Mouse (Mus musculus): Measurements from ENCODE around the gene Sema3g. TPM values are rescaled to one million over a fixed set of nuclear protein-coding genes. Genes with fewer than 3 reads are reported as not detected.

Sema3g gene
- 3.6 and 5.9 TPM in 2 replicates for polyA plus RNA-seq (2012; rRNA removed)

DNA sequence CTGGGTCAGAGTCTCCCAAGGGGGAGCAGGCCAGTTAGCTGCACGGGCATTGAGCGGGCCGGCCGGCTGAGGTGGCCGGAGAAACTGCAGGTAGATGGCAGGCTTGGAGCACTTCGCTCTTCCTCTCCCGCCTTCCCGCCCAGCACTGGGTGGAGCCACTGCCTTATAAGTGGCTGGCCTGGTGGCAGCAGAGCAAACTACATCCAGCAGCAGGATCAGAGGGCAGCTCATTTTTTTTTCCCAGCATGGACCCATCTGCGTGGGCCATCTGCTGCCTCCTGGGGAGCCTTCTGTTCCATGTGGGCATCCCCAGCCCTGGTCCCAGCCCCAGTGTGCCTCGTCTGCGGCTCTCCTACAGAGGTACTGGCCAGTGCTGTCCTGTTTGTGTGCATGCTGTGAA lies at the start of gene Sema3g:
Sema3g (plus strand) TSS at position 195 of the 400 bp plus-strand sequence.
- no peak for DNase-seq (ENCODE audit: low spot score)

- no peak for DNase-seq (ENCODE audit: low spot score)
Measured at GRCm38 (mm10) chr14:31168425-31168824, 49.2 kb upstream of the Sema3g start, which contains the start of gene Stab1. Gene Stab1, minus strand, starts transcription at chr14:31168641.

- no peak for DNase-seq (ENCODE audit: low spot score)
Measured at GRCm38 (mm10) chr14:31169508-31169907, 48.2 kb upstream of the Sema3g start.

DNA sequence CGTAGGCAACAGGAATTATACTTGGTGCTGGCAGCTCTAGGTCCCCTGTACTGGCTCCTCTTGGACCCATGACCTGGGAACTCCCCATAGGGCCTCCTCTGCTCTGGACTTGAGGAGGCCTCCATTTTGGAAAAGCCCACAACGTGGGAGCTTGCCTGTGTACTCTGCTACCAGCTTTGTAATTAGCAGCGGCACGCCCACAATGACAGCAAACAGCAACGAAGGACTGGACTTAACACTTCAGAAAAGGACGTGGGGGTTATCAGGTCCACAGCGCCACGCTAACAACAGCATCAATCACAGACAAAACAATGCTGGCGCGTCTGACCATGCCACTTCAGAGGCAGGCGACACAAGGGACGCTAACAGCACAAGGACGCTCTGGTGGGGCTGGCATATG lies 46.7 kb upstream of the Sema3g start:
- no peak for DNase-seq (ENCODE audit: low spot score)

GRCm38 (mm10) chr14:31171386-31171785 lies 46.3 kb upstream of the Sema3g start:
- no peak for DNase-seq (ENCODE audit: low spot score)

- DNase-seq (ENCODE audit: low spot score): no peak
Measured at GRCm38 (mm10) chr14:31171821-31172220, 45.8 kb upstream of the Sema3g start.

GRCm38 (mm10) chr14:31172781-31173455 lies 44.7 kb upstream of the Sema3g start:
- no peak for DNase-seq (ENCODE audit: low spot score)

GRCm38 (mm10) chr14:31173537-31173936 lies 44.1 kb upstream of the Sema3g start:
- no peak for DNase-seq (ENCODE audit: low spot score)

- DNase-seq (ENCODE audit: low spot score): no peak
Measured at GRCm38 (mm10) chr14:31177287-31177686, 40.4 kb upstream of the Sema3g start.

- DNase-seq (ENCODE audit: low spot score): no peak
Measured at GRCm38 (mm10) chr14:31177715-31178114, 39.9 kb upstream of the Sema3g start.

DNA sequence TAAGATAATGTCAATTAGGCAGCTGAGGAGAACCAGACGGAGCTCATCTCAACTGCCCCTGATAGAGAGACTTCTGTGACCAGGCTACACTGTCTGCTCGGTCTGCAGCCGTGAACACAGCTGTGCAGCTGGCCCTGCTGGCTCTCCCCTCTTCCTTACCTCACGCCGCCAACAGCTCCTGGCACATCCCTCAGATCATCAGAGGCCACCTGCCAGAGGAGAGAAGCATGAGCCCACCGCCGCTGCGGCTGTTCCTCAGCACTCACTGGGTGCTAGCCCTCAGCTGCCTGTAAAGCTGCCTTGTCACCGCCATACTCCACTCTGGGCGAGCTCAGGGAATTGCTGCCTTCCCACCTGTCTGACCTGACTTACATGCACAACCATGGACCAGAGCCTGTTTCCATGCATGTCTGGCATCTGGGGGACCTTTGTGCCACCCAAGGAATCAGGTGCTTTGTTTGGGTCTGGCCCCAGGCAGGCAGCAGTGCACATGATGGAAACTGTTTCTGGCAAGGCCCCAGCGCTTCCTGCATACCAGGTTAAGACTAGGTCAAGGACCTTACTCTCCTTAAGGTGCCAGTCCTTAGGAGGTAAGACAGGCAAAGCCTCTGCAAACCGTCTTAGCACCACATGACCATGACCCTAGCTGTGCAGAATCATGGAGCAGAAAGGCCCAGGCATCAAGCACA lies 37.8 kb upstream of the Sema3g start:
- no peak for DNase-seq (ENCODE audit: low spot score)

GRCm38 (mm10) chr14:31181512-31181911 lies 36.1 kb upstream of the Sema3g start:
- DNase-seq (ENCODE audit: low spot score): no peak

- DNase-seq (ENCODE audit: low spot score): no peak
Measured at GRCm38 (mm10) chr14:31182786-31183290, 34.8 kb upstream of the Sema3g start.

- DNase-seq (ENCODE audit: low spot score): no peak
Measured at GRCm38 (mm10) chr14:31183541-31183940, 34.1 kb upstream of the Sema3g start.

DNA sequence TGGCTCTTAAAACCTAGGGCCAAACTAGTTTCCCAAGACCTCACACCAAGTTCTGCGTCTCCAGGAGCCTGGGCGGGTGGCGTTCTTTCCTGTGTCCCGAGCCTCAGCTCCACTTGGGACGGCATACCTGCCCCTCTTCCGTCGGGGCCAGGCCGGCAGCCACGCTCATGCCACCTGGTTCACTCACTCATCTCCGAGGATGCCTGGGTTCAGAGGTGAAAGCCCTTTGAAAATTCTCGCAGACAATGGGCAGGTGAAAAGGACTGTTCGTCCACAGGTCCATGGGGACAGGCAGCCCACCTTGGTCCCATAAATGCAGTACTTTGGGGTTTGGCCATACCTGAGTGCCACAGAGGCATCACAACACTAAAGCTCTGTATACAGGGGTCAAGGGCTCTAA lies 33.5 kb upstream of the Sema3g start:
- no peak for DNase-seq (ENCODE audit: low spot score)

DNA sequence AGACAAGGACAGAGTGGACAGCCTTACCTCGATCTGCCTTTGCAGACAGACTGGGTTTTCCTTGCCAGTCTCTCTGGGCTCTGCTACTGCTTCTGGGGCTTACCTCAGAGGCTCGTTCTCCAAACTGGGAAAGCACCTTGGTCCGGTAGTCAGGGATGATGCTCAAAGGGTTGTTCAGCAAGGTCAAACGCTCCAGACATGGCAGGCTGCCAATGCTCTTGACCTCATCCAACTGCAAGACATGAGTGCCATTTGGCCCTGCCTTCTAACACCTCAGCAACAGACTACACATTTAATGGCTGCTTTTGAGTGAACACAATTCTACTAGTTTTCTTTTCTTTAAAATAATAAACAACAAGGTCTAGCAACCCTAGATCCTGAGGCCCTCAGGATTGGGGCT lies 31.0 kb upstream of the Sema3g start:
- no peak for DNase-seq (ENCODE audit: low spot score)

- no peak for DNase-seq (ENCODE audit: low spot score)
Measured at GRCm38 (mm10) chr14:31188771-31189181, 28.9 kb upstream of the Sema3g start.

DNA sequence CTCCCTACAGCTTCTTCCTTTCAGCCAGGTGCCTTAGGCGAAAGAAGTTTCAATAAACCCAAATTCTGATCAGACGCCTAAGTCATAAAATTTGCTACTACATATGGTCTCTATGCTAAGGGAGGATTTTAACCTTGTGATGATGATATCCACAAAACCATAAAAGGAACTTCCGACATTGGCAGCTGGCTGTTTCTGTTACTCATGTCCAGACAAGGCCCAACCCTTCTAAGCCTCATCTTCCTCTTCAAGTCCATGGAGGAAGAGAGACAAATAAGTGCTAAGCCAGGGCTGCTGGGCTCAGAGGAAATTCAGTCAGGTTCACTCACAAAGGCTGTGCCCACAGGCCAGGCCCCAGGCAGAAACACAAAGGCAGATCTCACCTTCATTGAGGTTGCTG lies 28.3 kb upstream of the Sema3g start:
- DNase-seq (ENCODE audit: low spot score): no peak

DNA sequence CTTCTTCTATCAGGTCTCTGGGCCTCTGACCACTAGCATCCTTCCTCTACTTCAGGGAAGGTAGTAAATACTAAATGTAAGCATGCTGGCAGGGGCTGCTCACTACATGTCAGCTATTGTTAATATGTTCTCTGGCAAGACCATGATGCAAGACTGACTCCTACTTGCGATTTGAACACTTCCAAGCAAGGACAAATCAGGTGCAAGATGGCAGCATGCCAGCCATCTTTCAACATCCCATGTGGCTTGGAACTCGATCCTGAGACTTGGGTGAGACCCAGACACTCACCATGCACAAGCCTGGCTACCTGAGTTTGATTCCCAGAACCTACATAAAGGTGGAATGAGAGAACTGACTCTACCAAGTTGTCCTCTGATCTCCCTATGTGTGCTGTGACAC lies 25.7 kb upstream of the Sema3g start:
- DNase-seq (ENCODE audit: low spot score): no peak

DNA sequence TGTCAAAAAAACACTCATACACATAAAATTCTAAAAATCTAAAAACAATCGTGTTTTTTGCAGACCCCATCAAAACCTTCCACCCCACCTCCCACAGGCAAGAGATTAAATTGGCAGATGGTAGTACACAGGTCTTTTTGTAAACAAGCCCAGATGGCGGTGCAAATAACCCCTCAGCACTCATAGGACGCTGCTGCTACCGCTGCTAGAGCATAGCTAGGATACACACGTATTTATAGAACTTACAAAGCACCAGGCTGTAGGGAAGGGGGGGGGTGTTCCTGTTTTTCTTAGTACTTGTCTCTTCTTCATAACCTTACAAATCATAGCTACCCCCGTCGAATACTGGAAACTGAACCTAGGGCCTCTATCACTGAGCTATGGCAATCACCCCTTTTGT lies 23.9 kb upstream of the Sema3g start:
- no peak for DNase-seq (ENCODE audit: low spot score)

GRCm38 (mm10) chr14:31194441-31194840 lies 23.2 kb upstream of the Sema3g start:
- DNase-seq (ENCODE audit: low spot score): no peak

DNA sequence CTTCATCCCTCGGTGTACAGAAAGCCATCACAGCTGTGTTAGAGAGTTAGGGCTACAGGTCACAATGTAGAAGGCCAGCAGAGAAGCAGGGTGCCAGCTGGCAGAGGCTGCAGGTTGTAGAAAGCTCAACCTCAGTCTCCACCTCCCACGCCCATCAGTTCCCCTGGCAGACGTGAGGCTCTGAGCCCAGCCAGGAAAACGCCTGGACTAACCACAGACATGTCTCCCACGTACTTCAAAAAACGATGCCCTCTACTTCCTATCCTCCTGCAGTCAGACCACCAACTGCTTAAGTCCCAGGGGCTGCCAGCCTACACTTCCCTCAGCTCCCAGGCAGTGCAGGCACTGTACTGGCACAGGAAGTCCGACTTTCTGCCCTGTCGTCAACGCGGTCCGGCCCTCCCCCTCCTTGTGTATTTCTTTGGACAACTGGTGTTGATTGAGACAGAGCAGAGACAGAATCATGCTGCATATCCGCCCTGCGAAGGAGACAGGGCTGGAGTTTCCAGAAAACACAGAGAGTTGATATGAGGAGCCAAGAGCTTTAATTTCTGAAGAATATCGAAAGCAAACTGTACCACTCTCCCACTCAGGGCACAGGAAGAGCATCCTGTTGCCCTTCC lies 22.7 kb upstream of the Sema3g start:
- no peak for DNase-seq (ENCODE audit: low spot score)

GRCm38 (mm10) chr14:31195521-31195920 lies 22.1 kb upstream of the Sema3g start:
- no peak for DNase-seq (ENCODE audit: low spot score)

Data from urinary bladder, adult 2 months (tissue).